Mouse (Mus musculus): ENCODE data around the gene Atp10b. TPM values are rescaled to one million over a fixed set of nuclear protein-coding genes. Genes with fewer than 3 reads are reported as not detected.

The Atp10b gene
- total RNA-seq, 2 experiments from 2014 or later: 0.80 to 0.89 TPM

DNA sequence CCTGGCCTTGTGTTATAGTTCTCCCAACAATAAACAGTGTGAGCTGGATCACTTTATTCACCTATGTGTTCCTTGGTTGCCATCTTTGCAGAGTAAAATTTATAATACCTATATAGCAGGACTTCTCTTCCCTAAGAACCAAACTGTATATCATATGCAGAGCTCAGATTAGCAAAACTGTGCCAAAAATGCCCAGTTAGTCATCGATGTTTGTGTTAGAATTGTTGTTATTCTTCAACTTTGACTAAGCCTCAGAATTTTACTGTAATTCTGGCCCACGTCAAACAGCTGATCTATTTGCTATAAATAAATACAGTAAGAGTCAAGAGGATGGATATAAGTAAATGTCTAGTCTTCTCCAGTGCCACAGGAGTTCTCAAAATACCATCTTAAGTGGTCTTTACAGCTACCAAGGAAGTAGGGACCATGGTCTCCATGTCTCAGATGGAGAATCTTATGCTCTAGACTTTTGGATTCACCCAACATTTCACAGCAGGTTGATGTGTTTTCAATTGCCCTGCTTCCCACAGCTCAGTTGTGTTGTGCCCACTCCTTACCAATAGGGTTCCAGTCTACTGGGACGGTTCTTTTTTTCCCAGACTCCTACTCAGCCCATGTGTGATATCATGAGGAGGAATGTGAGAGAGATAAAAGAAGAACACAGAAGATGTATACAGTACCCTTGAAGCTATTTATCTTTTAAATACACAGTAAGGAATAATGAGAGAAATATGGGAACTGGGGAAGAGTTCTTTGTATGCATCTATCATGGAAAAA is 40.3 kb downstream of the Atp10b start:
- DNase-seq (ENCODE audit: low spot score in 2 of 2): peak; percentile 13 to 80

GRCm38 (mm10) chr11:43198811-43199210 is 49.1 kb downstream of the Atp10b start:
- intact Hi-C loops (cut with DNase I): no loop called here
- DNase-seq (ENCODE audit: low spot score in 2 of 2): no peak

More for the DNA sequence above, 40.3 kb downstream of the Atp10b start:
- intact Hi-C loops (cut with DNase I): no loop called here

- intact Hi-C loops (cut with DNase I): no loop called here
- no peak for DNase-seq (ENCODE audit: low spot score in 2 of 2)
Measured at GRCm38 (mm10) chr11:43199358-43199757, 49.7 kb downstream of the Atp10b start.

- no peak for DNase-seq (ENCODE audit: low spot score in 2 of 2)
- intact Hi-C loops (cut with DNase I): no loop called here
Measured at GRCm38 (mm10) chr11:43200089-43200488, 50.4 kb downstream of the Atp10b start.

GRCm38 (mm10) chr11:43203580-43203979 is 53.9 kb downstream of the Atp10b start:
- intact Hi-C loops (cut with DNase I): no loop called here
- DNase-seq (ENCODE audit: low spot score in 2 of 2): no peak

GRCm38 (mm10) chr11:43213134-43213533 is 63.5 kb downstream of the Atp10b start:
- intact Hi-C loops (cut with DNase I): no loop called here
- DNase-seq (ENCODE audit: low spot score in 2 of 2): no peak

DNA sequence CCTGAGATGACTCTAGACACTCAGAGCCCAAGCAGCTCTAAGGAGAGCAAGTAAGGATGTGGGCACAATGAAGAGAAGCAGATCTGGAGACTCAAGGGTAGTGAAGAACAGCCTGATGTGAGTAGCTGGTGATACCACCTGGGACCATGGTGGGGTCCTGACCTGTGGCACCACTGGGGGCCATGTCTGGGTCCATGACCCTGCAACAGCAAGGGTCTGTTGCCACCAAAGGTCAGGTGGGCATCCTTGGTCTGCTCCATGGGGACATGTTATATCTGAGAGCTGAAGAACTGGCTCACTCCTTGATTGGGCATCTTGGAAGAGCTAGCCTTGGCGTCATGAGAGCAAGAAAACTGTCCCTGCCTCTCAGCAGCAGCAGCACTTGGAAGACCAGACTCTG is 64.1 kb downstream of the Atp10b start:
- no peak for DNase-seq (ENCODE audit: low spot score in 2 of 2)
- intact Hi-C loops (cut with DNase I): no loop called here

- DNase-seq (ENCODE audit: low spot score in 2 of 2): peak; percentile 27 to 64
- intact Hi-C loops (cut with DNase I): no loop called here
Measured at GRCm38 (mm10) chr11:43217021-43217420, 67.3 kb downstream of the Atp10b start.

DNA sequence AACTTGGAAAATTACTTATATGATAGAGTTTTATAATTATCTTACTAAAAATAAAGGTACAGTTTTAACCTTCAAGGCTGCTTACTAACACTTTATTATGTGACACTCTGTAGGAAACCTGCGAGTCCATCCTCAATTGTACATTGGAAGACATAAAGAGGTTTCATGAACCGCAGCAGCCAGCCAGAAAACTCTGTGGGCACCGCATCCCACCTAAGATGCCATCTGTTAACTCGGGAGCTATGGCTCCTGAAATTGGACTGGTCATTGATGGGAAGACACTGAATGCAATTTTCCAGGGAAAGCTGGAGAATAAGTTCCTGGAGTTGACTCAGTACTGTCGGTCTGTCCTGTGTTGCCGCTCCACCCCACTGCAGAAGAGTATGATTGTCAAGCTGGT is 80.6 kb downstream of the Atp10b start:
- no peak for DNase-seq (ENCODE audit: low spot score in 2 of 2)
- intact Hi-C loops (cut with DNase I): no loop called here

- intact Hi-C loops (cut with DNase I): no loop called here
- no peak for DNase-seq (ENCODE audit: low spot score in 2 of 2)
Measured at GRCm38 (mm10) chr11:43232073-43232472, 82.4 kb downstream of the Atp10b start.

GRCm38 (mm10) chr11:43236360-43237039 is 86.8 kb downstream of the Atp10b start:
- peak in 1 of 2 experiments; percentile 4 for DNase-seq (ENCODE audit: low spot score in 2 of 2)
- intact Hi-C loops (cut with DNase I): no loop called here

GRCm38 (mm10) chr11:43239804-43240203 is 90.1 kb downstream of the Atp10b start:
- intact Hi-C loops (cut with DNase I): no loop called here

GRCm38 (mm10) chr11:43253034-43253433 is 103.4 kb downstream of the Atp10b start:
- DNase-seq (ENCODE audit: low spot score in 2 of 2): no peak
- intact Hi-C loops (cut with DNase I): no loop called here

More at GRCm38 (mm10) chr11:43239804-43240203, 90.1 kb downstream of the Atp10b start:
- DNase-seq (ENCODE audit: low spot score in 2 of 2): no peak

DNA sequence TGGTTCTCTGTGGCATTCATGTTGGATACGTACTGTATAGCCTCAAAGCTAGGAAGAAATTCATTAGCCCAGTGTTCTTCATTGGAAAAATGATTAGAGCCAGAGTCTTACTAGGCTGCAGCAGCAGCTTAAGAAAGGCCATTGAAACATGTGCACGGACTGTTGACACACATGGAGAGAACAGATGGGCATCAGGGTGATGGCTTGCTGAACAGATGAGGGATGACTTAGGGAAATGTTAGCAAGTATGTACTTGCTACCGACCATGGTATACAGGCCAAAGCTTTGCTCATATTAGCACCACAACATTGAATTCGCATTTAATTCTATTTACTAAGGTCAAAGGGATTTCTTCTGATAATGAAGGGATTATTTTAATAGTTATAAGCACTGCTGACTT is 105.6 kb downstream of the Atp10b start:
- no peak for DNase-seq (ENCODE audit: low spot score in 2 of 2)
- intact Hi-C loops (cut with DNase I): no loop called here

- DNase-seq (ENCODE audit: low spot score in 2 of 2): no peak
- intact Hi-C loops (cut with DNase I): no loop called here
Measured at GRCm38 (mm10) chr11:43257291-43257690, 107.6 kb downstream of the Atp10b start.

DNA sequence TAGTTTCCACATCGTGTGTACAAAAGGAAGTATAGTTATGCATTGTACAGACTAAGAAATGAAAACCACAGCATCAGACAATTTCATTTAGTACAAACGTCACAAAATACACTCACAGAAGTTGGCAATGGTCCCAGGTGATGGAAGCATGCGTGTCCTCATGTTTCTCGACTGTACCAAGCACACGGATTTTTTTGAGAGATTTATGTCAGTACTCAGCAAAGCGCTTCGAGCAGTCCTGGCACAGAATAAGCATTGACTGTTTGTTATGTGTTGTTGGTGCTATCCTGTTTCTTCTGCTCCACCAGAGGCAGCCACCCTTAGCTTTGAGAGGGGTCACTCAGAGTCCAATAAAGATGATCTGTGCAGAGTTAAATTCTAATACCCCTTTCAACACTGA is 108.1 kb downstream of the Atp10b start:
- intact Hi-C loops (cut with DNase I): no loop called here
- peak in 1 of 2 experiments; percentile 9 for DNase-seq (ENCODE audit: low spot score in 2 of 2)

GRCm38 (mm10) chr11:43263548-43264218 is 114.0 kb downstream of the Atp10b start:
- intact Hi-C loops (cut with DNase I): loop anchor here (5.0 to 10.0 kb wide), 2 partner anchors 266 to 1079 kb away; partner anchors contain the start of gene Gabra1
- peak; percentile 68 to 86 for DNase-seq (ENCODE audit: low spot score in 2 of 2)

GRCm38 (mm10) chr11:43267505-43267904 is 117.8 kb downstream of the Atp10b start:
- DNase-seq (ENCODE audit: low spot score in 2 of 2): no peak
- intact Hi-C loops (cut with DNase I): loop anchor here (10.0 kb wide), 1 partner anchor 1083 kb away; the partner anchor contains the start of gene Gabra1

DNA sequence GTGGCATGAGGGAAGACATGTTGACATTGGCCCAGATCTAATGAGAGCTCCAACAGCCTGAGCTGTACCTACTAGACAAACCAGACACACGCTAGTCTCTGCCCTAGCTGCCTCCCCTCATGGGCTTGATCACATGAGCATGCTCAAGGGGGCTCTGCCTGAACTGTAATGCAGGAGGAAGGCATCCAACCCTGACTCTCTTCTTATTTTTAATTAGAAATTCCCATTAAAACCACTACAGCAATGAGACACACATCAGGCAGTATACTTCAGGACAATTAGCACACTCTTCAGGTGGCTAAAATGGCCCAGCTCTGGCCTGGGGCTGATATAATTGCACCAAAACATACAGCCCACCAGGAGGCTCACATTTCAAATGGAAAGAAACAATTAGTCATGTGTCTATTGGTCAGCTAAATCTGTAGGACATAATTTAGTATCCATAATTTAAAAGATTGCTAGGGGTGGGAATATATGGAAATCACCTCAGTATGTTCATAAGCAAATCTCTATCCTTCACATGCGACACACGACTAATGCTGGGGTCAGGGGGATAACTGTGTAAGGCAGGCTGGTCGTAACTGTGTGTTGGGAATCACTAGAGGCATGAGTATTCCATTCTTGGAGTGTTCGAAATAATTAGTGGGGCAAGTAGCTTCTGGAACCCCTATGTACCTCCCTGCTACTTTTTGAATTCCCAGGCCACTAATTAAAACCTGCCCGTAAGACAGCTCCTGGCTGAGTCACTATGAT is 120.0 kb downstream of the Atp10b start:
- no peak for DNase-seq (ENCODE audit: low spot score in 2 of 2)
- intact Hi-C loops (cut with DNase I): loop anchor here (10.0 kb wide), 1 partner anchor 1085 kb away; the partner anchor contains the start of gene Gabra1

Data from left cerebral cortex, postnatal 25 days (tissue).